Mouse (Mus musculus): ENCODE measurements around the gene Gtpbp1. TPM values are rescaled to one million over a fixed set of nuclear protein-coding genes. Genes with fewer than 3 reads are reported as not detected.

The Gtpbp1 gene
- polyA plus RNA-seq, 1 experiment from 2014 or later = 53.9 TPM

DNA sequence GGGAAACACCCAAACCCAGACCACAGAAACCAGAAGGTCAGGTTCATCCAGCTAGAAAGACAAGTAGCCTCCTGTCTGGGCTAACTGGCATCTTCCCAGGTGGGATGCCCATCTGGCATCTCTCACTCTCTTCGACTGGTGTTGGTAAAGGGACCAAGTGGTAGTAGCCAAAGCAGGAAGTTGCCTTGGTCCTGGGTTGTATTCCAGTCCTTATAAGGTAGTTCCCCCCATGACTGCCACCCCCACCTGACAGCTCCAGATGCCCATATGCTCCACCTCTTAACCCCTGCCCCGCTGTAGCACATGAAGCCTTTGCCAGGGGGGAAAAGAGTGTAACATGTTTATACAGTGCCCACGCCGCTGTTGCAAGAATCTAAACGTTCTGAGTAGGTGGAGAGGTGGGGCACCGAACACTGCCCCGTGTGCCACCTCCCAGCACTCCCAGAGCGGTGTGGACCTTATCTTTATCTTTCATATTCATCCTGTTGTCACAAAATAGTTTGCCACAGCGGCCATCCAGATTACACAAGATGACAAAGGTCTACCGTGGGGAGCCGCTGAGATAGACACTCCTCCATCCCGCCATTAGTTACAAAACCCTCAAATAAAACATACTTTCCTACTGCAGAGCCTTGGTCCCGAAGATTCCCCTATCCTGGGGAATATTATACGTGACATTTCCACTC lies 50.7 kb downstream of the Gtpbp1 start:
- no peak for DNase-seq (ENCODE audit: low spot score)
- WGBS = 45% methylated on average over 14 of the region's 14 CpGs
- peaks cover 41% of the 10 kb centered on the region for H3K36me3 ChIP-seq
- H3K4me1 ChIP-seq = peaks cover 38% of the 10 kb centered on the region
- H3K9me3 ChIP-seq (replicated peaks) = no peaks in the 10 kb centered on the region
- H3K4me3 ChIP-seq = peak overlapping the region; percentile 98
- no peaks in the 10 kb centered on the region for H3K27me3 ChIP-seq (ENCODE audit: low read depth, poor library complexity, severe bottlenecking)
- H3K27ac ChIP-seq = peak overlapping the region; percentile 94

DNA sequence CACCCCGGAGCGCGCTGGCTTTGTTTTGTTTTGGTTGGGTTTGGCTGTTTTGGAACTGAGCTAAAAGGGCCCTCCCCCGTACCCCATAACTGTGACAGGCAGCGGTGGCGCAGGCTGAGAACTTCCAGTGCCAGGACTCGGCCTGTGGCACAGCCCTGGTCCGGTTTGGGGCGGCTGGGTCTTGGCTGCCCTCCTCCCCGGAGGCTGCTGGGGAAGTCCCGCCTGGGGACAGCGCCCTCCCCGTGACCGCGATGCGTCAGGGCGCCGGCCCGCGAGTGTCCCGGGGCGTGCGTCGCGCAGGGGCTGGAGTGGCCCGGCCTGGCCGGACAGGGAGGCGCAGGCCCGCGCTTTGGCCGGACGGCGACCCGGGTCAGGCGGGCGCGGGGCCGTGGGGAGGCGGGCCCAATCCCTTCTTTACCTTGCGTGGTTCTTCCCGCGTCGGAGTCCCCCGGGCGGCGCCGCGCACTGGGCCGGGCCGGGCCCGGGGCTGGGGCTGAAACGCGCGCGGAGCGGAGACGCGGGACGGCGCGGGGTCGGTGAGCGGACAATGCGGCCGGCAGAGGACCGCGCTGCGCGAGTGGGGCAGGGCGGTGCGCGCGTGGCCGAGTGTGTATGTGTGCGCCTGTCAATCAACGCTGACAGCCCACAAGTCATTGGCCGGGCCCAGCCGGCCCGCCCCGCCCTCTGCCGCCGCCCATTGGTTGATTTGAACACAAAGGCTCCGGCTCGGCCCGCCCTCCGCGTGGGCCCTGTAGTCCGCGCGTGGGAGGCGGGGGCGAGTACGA lies 51.5 kb downstream of the Gtpbp1 start, which contains the start of gene Sun2:
Gene Sun2 (minus strand): TSS at position 616 of the 785 bp plus-strand sequence.
- peak; percentile 94 for DNase-seq (ENCODE audit: low spot score)
- H3K27me3 ChIP-seq (ENCODE audit: low read depth, poor library complexity, severe bottlenecking) = no peaks in the 10 kb centered on the region
- peaks cover 38% of the 10 kb centered on the region for H3K4me1 ChIP-seq
- peaks cover 33% of the 10 kb centered on the region for H3K36me3 ChIP-seq
- no peaks in the 10 kb centered on the region for H3K9me3 ChIP-seq (replicated peaks)
- under 1% methylated on average over 92 of the region's 93 CpGs for WGBS
- H3K4me3 ChIP-seq = peak within 1 kb of the TSS; percentile 98
- H3K27ac ChIP-seq = peak within 1 kb of the TSS; percentile 94

DNA sequence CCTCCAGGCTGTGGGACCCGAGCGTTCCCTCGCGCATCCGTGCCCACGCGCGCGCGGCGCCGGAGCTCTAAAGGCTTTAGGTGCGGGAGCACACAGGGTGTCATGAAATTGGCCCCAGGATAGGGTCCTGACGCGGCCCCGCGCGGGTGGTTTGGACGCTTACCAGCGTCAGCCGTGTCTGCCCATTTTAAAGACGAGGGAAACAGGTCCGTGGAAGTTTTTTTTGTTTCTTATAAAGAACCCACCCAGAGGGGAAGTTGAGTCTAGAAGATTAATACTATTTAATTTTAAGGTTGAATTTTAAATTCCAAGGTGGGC lies 52.0 kb downstream of the Gtpbp1 start:
- WGBS = under 1% methylated on average over 23 of the region's 23 CpGs
- peak overlapping the region; percentile 94 for H3K27ac ChIP-seq
- no peak for DNase-seq (ENCODE audit: low spot score)
- no peaks in the 10 kb centered on the region for H3K27me3 ChIP-seq (ENCODE audit: low read depth, poor library complexity, severe bottlenecking)
- H3K9me3 ChIP-seq (replicated peaks) = no peaks in the 10 kb centered on the region
- H3K36me3 ChIP-seq = peaks cover 27% of the 10 kb centered on the region
- peaks cover 38% of the 10 kb centered on the region for H3K4me1 ChIP-seq
- H3K4me3 ChIP-seq = peak overlapping the region; percentile 98

DNA sequence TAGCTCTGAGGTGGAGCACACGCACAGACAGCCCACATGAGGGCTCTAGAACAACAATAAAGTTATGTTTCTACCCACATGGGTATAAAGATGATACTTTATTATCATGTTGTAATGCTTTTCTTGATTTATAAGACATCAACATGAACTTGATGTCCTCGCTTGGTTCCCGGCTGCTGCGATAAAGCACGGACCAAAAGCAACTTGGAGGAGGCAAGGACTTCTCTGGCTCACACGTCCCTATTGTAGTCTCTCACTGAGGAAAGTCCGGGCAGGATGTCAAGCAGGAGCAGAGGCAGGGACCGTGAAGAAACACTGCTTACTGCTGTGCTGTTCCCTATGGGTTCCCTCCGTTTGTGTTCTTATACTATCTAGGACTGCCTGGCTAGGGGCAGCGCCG lies 53.4 kb downstream of the Gtpbp1 start:
- Histone ChIP-seq H3K9me3 (replicated peaks) (no peaks in the 10 kb centered on the region), H3K4me3 (no peak overlapping the region), H3K36me3 (peaks cover 14% of the 10 kb centered on the region), H3K27me3 (ENCODE audit: low read depth, poor library complexity, severe bottlenecking) (no peaks in the 10 kb centered on the region), H3K27ac (no peak overlapping the region), H3K4me1 (peaks cover 37% of the 10 kb centered on the region)
- WGBS = 96% methylated on average over 11 of the region's 11 CpGs
- no peak for DNase-seq (ENCODE audit: low spot score)

DNA sequence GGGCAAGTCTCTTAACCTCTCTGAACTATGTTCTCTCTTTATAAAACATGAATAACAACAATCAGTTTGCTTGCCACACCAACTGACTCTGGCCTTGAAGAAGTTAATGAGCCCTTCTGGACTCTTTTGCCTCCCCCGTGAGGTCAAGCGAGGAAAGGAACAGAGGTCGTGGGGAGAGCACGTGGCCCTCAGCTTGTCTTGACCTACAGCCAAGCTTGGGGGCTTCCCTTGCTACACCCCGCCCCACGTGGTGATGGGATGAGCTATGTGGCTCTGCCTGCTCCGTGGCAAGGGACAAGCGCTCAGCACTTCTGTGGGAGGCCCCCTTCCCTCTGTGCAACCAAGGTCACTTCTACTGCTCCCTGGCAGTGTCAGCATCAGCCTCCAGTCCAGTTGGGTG lies 54.1 kb downstream of the Gtpbp1 start:
- 79% methylated on average over 8 of the region's 8 CpGs for WGBS
- Histone ChIP-seq H3K9me3 (replicated peaks) (no peaks in the 10 kb centered on the region), H3K27ac (no peak overlapping the region), H3K4me3 (no peak overlapping the region), H3K27me3 (ENCODE audit: low read depth, poor library complexity, severe bottlenecking) (no peaks in the 10 kb centered on the region), H3K36me3 (peaks cover 7% of the 10 kb centered on the region), H3K4me1 (peaks cover 30% of the 10 kb centered on the region)
- no peak for DNase-seq (ENCODE audit: low spot score)

DNA sequence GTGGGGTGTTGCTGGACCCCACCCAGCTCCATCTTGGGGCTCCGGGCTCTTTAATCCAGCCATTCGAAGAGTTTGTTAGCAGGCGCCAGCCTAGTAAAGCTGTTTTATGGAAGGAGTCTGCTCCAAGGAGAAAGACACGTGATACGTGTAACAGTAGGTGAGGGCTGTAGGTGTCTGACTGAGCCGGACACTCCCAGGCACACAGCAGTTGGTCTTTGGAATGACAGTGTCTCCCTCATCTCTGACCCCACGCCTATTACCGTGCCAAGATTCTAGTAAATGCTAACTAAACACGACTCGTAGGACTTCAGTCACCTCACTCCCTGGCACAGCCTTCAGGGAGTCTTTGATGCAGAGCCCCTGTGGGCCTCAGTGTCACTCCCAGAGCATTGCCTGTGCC lies 54.7 kb downstream of the Gtpbp1 start:
- Histone ChIP-seq H3K36me3 (peaks cover 2% of the 10 kb centered on the region; the same call in 1 of the 2 replicates), H3K4me3 (no peak overlapping the region), H3K27me3 (ENCODE audit: low read depth, poor library complexity, severe bottlenecking) (no peaks in the 10 kb centered on the region), H3K9me3 (replicated peaks) (no peaks in the 10 kb centered on the region), H3K4me1 (peaks cover 24% of the 10 kb centered on the region), H3K27ac (no peak overlapping the region)
- WGBS = 88% methylated on average over 10 of the region's 10 CpGs
- no peak for DNase-seq (ENCODE audit: low spot score)

DNA sequence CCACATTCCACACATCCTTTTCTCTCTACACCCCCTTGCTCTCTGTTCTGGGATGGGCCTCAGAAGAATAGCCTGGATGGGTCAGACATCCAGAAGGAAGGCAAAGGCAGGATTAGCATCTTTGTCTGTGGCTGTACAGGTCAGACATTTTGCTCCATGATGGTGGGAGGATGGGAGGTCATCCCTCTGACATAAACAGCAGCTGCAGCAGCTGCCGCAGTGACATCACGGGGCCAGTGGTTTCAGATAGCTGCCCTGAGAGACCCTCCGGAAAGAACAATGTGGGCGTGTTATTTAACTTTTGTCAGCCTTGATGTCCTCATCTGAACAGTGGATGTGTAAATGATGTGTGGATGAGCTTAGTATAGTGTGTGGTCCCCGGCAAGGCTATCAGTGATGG lies 55.2 kb downstream of the Gtpbp1 start:
- H3K9me3 ChIP-seq (replicated peaks) = no peaks in the 10 kb centered on the region
- peaks cover 2% of the 10 kb centered on the region; the same call in 1 of the 2 replicates for H3K36me3 ChIP-seq
- no peak overlapping the region for H3K4me3 ChIP-seq
- no peak overlapping the region for H3K27ac ChIP-seq
- H3K27me3 ChIP-seq (ENCODE audit: low read depth, poor library complexity, severe bottlenecking) = no peaks in the 10 kb centered on the region
- WGBS = 87% methylated on average over 5 of the region's 5 CpGs
- peaks cover 18% of the 10 kb centered on the region for H3K4me1 ChIP-seq
- no peak for DNase-seq (ENCODE audit: low spot score)

DNA sequence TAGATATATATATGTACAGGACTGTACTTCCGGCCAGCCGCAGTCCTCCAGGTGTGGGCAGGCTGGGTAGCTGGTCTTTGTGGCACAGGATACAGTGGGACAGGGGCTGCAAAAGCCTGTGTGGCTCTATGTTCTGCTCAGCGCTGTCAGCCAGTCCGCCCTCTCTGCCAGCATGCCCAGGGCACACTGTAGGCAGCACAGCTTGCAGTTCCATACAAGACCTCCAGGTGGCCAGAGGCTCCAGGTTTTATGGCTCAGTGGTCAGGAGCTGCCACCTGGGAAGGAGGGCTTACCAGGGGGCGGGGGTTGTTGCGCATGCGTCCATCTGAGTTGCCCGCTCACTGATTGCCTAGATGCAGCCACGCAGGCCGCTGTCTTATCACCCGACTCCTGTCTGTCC lies 57.4 kb downstream of the Gtpbp1 start:
- DNase-seq (ENCODE audit: low spot score) = peak; percentile 59
- H3K9me3 ChIP-seq (replicated peaks) = no peaks in the 10 kb centered on the region
- H3K4me3 ChIP-seq = no peak overlapping the region
- no peak overlapping the region for H3K27ac ChIP-seq
- H3K27me3 ChIP-seq (ENCODE audit: low read depth, poor library complexity, severe bottlenecking) = no peaks in the 10 kb centered on the region
- H3K4me1 ChIP-seq = peaks cover 11% of the 10 kb centered on the region
- H3K36me3 ChIP-seq = peaks cover 2% of the 10 kb centered on the region; the same call in 1 of the 2 replicates
- 48% methylated on average over 11 of the region's 11 CpGs for WGBS

DNA sequence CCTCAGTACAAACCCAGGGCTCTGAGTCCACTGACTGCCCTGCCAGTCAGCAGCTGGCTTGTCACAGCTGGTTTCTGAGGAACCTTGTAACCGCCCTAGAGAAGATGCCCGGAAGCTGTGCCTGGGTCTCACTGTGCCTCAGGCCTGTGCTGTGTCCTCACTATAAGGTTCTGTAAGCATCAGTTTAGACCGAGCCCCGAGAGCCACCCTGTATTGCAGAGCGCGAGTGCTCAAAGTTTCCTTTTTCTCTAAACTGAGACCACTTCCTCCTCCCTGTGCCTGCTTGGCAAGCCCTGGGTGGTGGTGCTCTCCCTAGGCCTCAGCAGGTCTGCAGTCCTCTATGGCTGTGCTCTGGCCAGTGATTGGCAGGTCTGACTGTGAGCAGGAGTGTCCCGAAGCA lies 58.5 kb downstream of the Gtpbp1 start:
- Histone ChIP-seq H3K4me3 (no peak overlapping the region), H3K36me3 (peaks cover 2% of the 10 kb centered on the region; the same call in 1 of the 2 replicates), H3K9me3 (replicated peaks) (no peaks in the 10 kb centered on the region), H3K27me3 (ENCODE audit: low read depth, poor library complexity, severe bottlenecking) (no peaks in the 10 kb centered on the region), H3K27ac (no peak overlapping the region), H3K4me1 (peaks cover 12% of the 10 kb centered on the region)
- 93% methylated on average over 7 of the region's 7 CpGs for WGBS
- no peak for DNase-seq (ENCODE audit: low spot score)

DNA sequence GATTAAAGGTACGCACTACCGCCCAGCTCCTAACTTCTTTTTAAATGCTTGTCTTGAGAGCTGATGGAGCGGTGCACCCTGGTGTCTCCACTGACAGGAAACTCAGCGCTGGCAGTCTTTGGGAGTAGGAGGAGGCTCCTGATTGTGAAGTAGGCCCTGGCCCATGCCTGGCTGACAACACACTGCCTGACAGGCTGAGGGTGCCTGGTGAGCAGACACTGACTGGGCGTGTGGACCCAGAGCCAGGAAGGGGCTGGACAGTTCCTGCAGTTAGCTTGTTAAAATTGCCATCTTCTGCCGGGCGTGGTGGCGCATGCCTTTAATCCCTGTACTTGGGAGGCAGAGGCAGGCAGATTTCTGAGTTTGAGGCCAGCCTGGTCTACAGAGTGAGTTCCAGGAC lies 59.6 kb downstream of the Gtpbp1 start:
- Histone ChIP-seq H3K4me1 (peaks cover 9% of the 10 kb centered on the region; the same call in 1 of the 2 replicates), H3K36me3 (0 out of 2 replicates have a peak, but pooled peaks cover 2% of the 10 kb centered on the region), H3K27me3 (ENCODE audit: low read depth, poor library complexity, severe bottlenecking) (no peaks in the 10 kb centered on the region), H3K9me3 (replicated peaks) (no peaks in the 10 kb centered on the region), H3K27ac (no peak overlapping the region), H3K4me3 (no peak overlapping the region)
- WGBS = 92% methylated on average over 8 of the region's 8 CpGs
- DNase-seq (ENCODE audit: low spot score) = no peak

DNA sequence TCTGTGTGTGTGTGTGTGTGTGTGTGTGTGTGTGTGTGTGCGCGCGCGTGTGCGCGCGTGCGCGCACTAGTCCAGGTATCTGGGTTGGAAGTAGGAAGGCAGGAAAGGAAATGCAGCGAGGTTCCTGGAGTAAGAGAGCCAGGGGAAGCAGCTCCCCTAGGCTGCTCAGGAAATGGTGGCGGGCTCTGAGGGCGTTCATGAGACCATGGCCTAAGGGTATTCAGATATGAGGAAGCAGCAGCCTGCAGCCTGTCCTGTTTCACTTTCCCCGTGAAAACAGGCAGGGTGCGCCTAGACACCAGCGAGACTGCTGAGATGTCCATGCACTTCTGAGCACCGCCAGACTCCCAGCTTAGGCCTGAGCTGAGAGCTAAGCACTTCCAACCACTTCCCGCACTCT lies 61.1 kb downstream of the Gtpbp1 start:
- Histone ChIP-seq H3K36me3 (no peaks in the 10 kb centered on the region), H3K9me3 (replicated peaks) (no peaks in the 10 kb centered on the region), H3K4me1 (peaks cover 19% of the 10 kb centered on the region), H3K27ac (no peak overlapping the region), H3K27me3 (ENCODE audit: low read depth, poor library complexity, severe bottlenecking) (no peaks in the 10 kb centered on the region), H3K4me3 (no peak overlapping the region)
- 85% methylated on average over 17 of the region's 17 CpGs for WGBS
- DNase-seq (ENCODE audit: low spot score) = no peak

DNA sequence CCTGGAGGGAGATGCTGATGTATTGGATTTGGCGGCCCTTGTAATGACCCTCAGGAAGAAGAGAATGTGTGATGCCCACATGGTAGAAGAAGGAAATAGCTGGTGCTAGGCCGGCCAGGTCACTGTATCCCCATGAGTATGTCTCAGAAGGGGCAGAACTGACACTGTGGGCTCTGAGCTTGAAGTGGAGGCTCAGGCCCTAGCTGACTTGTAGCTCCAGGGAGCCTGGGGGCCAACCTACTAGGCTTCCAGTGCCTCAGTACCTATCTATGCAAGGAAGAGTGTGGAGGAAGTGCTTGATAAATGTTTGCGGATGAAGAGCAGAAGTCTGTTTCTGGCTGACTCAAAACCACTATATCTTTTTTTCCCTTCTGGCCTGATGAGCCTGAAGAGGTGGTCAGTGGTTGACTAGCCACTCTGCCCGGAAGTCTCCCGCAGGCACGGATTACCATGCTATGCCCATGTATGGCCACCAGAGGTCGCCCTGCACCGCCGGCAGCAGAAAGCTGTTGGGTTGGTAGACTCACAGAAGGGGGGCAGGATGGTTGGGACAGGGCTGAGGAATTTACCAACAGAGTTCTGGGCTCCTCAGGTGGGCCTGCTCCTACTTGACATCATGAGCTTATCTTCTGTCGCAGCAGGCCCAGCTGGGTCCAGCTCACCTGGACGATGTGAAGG lies 62.2 kb downstream of the Gtpbp1 start:
- Histone ChIP-seq H3K4me3 (no peak overlapping the region), H3K9me3 (replicated peaks) (no peaks in the 10 kb centered on the region), H3K36me3 (no peaks in the 10 kb centered on the region), H3K27ac (no peak overlapping the region), H3K27me3 (ENCODE audit: low read depth, poor library complexity, severe bottlenecking) (no peaks in the 10 kb centered on the region), H3K4me1 (peaks cover 19% of the 10 kb centered on the region)
- DNase-seq (ENCODE audit: low spot score) = peak; percentile 87
- 24% methylated on average over 11 of the region's 11 CpGs for WGBS

DNA sequence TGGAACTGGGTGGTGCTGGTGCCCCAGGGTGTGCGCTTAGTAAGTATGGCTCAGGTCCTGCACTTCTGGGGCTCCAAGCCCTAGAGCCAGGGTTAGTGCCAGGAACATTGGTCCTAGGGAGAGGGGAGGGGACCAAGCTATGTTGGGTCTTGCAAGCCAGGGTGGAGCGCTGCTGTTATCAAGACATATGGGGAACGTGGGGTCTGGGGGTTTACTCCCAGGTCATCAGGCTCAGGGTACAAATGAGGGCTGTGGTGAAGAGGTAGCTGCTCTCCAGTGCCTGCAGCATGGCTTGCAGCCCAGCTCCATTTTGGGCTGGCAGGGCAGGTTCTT lies 62.7 kb downstream of the Gtpbp1 start:
- 88% methylated on average over 3 of the region's 3 CpGs for WGBS
- Histone ChIP-seq H3K27me3 (ENCODE audit: low read depth, poor library complexity, severe bottlenecking) (no peaks in the 10 kb centered on the region), H3K4me1 (peaks cover 19% of the 10 kb centered on the region), H3K4me3 (no peak overlapping the region), H3K36me3 (no peaks in the 10 kb centered on the region), H3K27ac (no peak overlapping the region), H3K9me3 (replicated peaks) (no peaks in the 10 kb centered on the region)
- DNase-seq (ENCODE audit: low spot score) = no peak
